Comparison of ENCODE assay signal across 8 mouse cellular contexts in the genomic region with DNA sequence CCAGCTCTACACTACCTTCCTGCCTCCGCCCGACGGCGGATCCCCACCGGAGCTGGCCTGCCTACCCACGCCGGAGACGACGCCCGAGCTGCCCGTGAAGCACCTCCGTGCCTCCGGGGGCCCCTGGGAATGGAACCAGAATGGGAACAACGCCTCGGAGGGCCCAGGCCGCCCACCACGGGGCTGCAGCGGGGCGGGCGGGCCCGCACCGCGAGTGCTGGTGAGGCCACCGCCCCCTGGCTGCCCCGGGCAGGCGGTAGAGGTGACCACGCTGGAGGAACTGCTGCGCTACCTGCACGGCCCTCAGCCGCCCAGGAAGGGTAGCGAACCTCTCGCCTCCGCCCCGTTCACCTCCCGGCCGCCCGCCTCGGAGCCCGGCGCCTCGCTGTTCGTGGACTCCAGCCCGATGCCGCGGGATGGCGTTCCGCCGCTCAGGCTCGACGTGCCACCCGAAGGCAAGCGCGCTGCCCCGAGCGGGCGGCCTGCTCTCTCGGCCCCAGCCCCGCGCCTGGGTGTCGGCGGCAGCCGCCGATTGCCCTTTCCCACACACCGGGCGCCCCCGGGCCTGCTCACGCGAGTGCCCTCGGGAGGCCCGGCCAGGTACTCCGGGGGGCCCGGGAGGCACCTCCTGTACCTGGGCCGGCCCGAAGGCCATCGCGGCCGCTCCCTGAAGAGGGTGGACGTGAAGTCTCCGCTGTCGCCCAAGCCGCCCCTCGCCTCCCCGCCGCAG. TPM values are rescaled to one million over a fixed set of nuclear protein-coding genes. Genes with fewer than 3 reads are reported as not detected.
DNase-seq lines count a peak whose midpoint lies in the region; ATAC-seq lines count a peak whose summit lies in the region.

No protein-coding gene starts in this region.

- 0 out of 2 replicates have a peak, but pooled peaks cover 6% of the 10 kb centered on the region for H3K9me3 ChIP-seq in heart, embryonic 12.5 days (replicated peaks)
- H3K9me3 ChIP-seq in hindbrain, embryonic 11.5 days (ENCODE audit: control insufficient read depth, low read length): no peaks in the 10 kb centered on the region
- H3K9me3 ChIP-seq in midbrain, embryonic 12.5 days: no peaks in the 10 kb centered on the region

- DNase-seq in heart, adult 9 months (ENCODE audit: low spot score in 2 of 2): no peak
- peak; percentile 61 for DNase-seq in hindbrain, embryonic 11.5 days (ENCODE audit: low spot score)
- no peak for DNase-seq in ovary, postnatal 10 days (ENCODE audit: low spot score)
- DNase-seq in spleen, postnatal 36 days (ENCODE audit: low spot score in 2 of 2): no peak
- DNase-seq in left cerebral cortex, adult 8-10 months (ENCODE audit: low spot score in 2 of 2): no peak

- peaks cover 41% of the 10 kb centered on the region for H3K36me3 ChIP-seq in heart, embryonic 12.5 days
- peaks cover 17% of the 10 kb centered on the region for H3K36me3 ChIP-seq in hindbrain, embryonic 11.5 days (ENCODE audit: control insufficient read depth, insufficient read depth, low read length)
- H3K36me3 ChIP-seq in midbrain, embryonic 12.5 days: peaks cover 61% of the 10 kb centered on the region

- no peak for ATAC-seq in heart, embryonic 12.5 days (ENCODE audit: insufficient number of reproducible peaks, low FRiP score)
- ATAC-seq in hindbrain, embryonic 11.5 days (ENCODE audit: low FRiP score): no peak
- peak; percentile 39; the same call in 1 of the 2 replicates for ATAC-seq in midbrain, embryonic 12.5 days (ENCODE audit: low FRiP score, low read depth)

- H3K27ac ChIP-seq in heart, embryonic 12.5 days (ENCODE audit: poor library complexity, severe bottlenecking): no peak overlapping the region
- H3K27ac ChIP-seq in brown adipose tissue, adult 24 weeks (replicated peaks; ENCODE audit: low read depth, low read length): no peak overlapping the region
- H3K27ac ChIP-seq in hindbrain, embryonic 11.5 days (ENCODE audit: low read depth, low read length): no peak overlapping the region
- no peak overlapping the region for H3K27ac ChIP-seq in midbrain, embryonic 12.5 days (replicated peaks)

- peak overlapping the region; percentile 77 for H3K4me2 ChIP-seq in heart, embryonic 12.5 days
- peak overlapping the region; percentile 19; the same call in 1 of the 2 replicates for H3K4me2 ChIP-seq in hindbrain, embryonic 11.5 days (replicated peaks; ENCODE audit: low read depth, low read length)
- peak overlapping the region; percentile 45 for H3K4me2 ChIP-seq in midbrain, embryonic 12.5 days (replicated peaks)

- WGBS in heart, embryonic 12.5 days: 16% methylated on average over 76 of the region's 84 CpGs
- 13% methylated on average over 60 of the region's 84 CpGs for WGBS in hindbrain, embryonic 11.5 days
- WGBS in midbrain, embryonic 12.5 days: 13% methylated on average over 75 of the region's 84 CpGs

- H3K9ac ChIP-seq in heart, embryonic 12.5 days: peak overlapping the region; percentile 70; the same call in 1 of the 2 replicates
- peak overlapping the region; percentile 21; the same call in 1 of the 2 replicates for H3K9ac ChIP-seq in hindbrain, embryonic 11.5 days (ENCODE audit: low read depth, low read length)
- H3K9ac ChIP-seq in midbrain, embryonic 12.5 days (replicated peaks): peak overlapping the region; percentile 46; the same call in 1 of the 2 replicates

- H3K4me3 ChIP-seq in heart, embryonic 12.5 days: peak overlapping the region; percentile 45
- peak overlapping the region; percentile 53; the same call in 1 of the 2 replicates for H3K4me3 ChIP-seq in brown adipose tissue, adult 24 weeks (ENCODE audit: insufficient read depth, low read depth, low read length)
- H3K4me3 ChIP-seq in hindbrain, embryonic 11.5 days (ENCODE audit: low read depth, low read length): peak overlapping the region; percentile 19
- H3K4me3 ChIP-seq in midbrain, embryonic 12.5 days: peak overlapping the region; percentile 23

- peaks cover 56% of the 10 kb centered on the region for H3K27me3 ChIP-seq in heart, embryonic 12.5 days (replicated peaks)
- peaks cover 43% of the 10 kb centered on the region for H3K27me3 ChIP-seq in hindbrain, embryonic 11.5 days (ENCODE audit: control insufficient read depth, insufficient read depth, low read length)
- H3K27me3 ChIP-seq in midbrain, embryonic 12.5 days: peaks cover 62% of the 10 kb centered on the region

- peaks cover 21% of the 10 kb centered on the region for H3K4me1 ChIP-seq in heart, embryonic 12.5 days (replicated peaks)
- 0 out of 2 replicates have a peak, but pooled peaks cover 3% of the 10 kb centered on the region for H3K4me1 ChIP-seq in brown adipose tissue, adult 24 weeks (ENCODE audit: control insufficient read depth, insufficient read depth, insufficient read length, low read length)
- peaks cover 2% of the 10 kb centered on the region; the same call in 1 of the 2 replicates for H3K4me1 ChIP-seq in hindbrain, embryonic 11.5 days (replicated peaks; ENCODE audit: control insufficient read depth, insufficient read depth, low read length)
- peaks cover 20% of the 10 kb centered on the region for H3K4me1 ChIP-seq in midbrain, embryonic 12.5 days

RNA-seq across cellular contexts. Expression of gene Sema6c, which starts 12.4 kb away (rescaled TPM):
- 3.6 and 5.5 TPM in 2 replicates for polyA plus RNA-seq in heart, embryonic 12.5 days (2016; fragmentation: Nextera tagmentation; extraction: Ambion mirVana)
- 1.5 and 2.6 TPM in 2 replicates for polyA plus RNA-seq in brown adipose tissue, adult 24 weeks (2012; ENCODE audit: insufficient read depth, insufficient read length, missing spikeins)
- 22.6 and 27.0 TPM in 2 replicates for polyA plus RNA-seq in hindbrain, embryonic 11.5 days (2014; fragmentation: Nextera tagmentation; extraction: Ambion mirVana)
- polyA plus RNA-seq in midbrain, embryonic 12.5 days (2016; fragmentation: Nextera tagmentation; extraction: Ambion mirVana): 45.1 and 56.8 TPM in 2 replicates
- 10 to 100 TPM; 22.8 to 27.3 (median 24.9) TPM for total RNA-seq in left cerebral cortex, adult 8-10 months (2022)

RNA-seq across cellular contexts. Expression of gene Tnfaip8l2, which starts 30.5 kb away (rescaled TPM):
- 0.62 and 0.91 TPM in 2 replicates for polyA plus RNA-seq in heart, embryonic 12.5 days (2016; fragmentation: Nextera tagmentation; extraction: Ambion mirVana)
- 2.7 and 2.8 TPM in 2 replicates for polyA plus RNA-seq in brown adipose tissue, adult 24 weeks (2012; ENCODE audit: insufficient read depth, insufficient read length, missing spikeins)
- polyA plus RNA-seq in hindbrain, embryonic 11.5 days (2014; fragmentation: Nextera tagmentation; extraction: Ambion mirVana): 1.7 and 2.1 TPM in 2 replicates
- polyA plus RNA-seq in midbrain, embryonic 12.5 days (2016; fragmentation: Nextera tagmentation; extraction: Ambion mirVana): 2.5 and 3.3 TPM in 2 replicates
- total RNA-seq in left cerebral cortex, adult 8-10 months (2022): 1 to 10 TPM; 2.3 to 6.7 (median 4.3) TPM

RNA-seq across cellular contexts. Expression of gene Lysmd1, which starts 38.8 kb away (rescaled TPM):
- polyA plus RNA-seq in heart, embryonic 12.5 days (2016; fragmentation: Nextera tagmentation; extraction: Ambion mirVana): 8.1 and 9.1 TPM in 2 replicates
- 7.3 and 7.6 TPM in 2 replicates for polyA plus RNA-seq in brown adipose tissue, adult 24 weeks (2012; ENCODE audit: insufficient read depth, insufficient read length, missing spikeins)
- 12.5 and 19.3 TPM in 2 replicates for polyA plus RNA-seq in hindbrain, embryonic 11.5 days (2014; fragmentation: Nextera tagmentation; extraction: Ambion mirVana)
- 22.5 and 24.4 TPM in 2 replicates for polyA plus RNA-seq in midbrain, embryonic 12.5 days (2016; fragmentation: Nextera tagmentation; extraction: Ambion mirVana)
- total RNA-seq in left cerebral cortex, adult 8-10 months (2022): 10 to 100 TPM; 12.8 to 17.7 (median 15.5) TPM

RNA-seq across cellular contexts. Expression of gene Scnm1, which starts 38.9 kb away (rescaled TPM):
- 48.6 and 52.7 TPM in 2 replicates for polyA plus RNA-seq in heart, embryonic 12.5 days (2016; fragmentation: Nextera tagmentation; extraction: Ambion mirVana)
- 34.7 and 62.1 TPM in 2 replicates for polyA plus RNA-seq in brown adipose tissue, adult 24 weeks (2012; ENCODE audit: insufficient read depth, insufficient read length, missing spikeins)
- 83.2 and 84.9 TPM in 2 replicates for polyA plus RNA-seq in hindbrain, embryonic 11.5 days (2014; fragmentation: Nextera tagmentation; extraction: Ambion mirVana)
- polyA plus RNA-seq in midbrain, embryonic 12.5 days (2016; fragmentation: Nextera tagmentation; extraction: Ambion mirVana): 86.7 and 94.8 TPM in 2 replicates
- total RNA-seq in left cerebral cortex, adult 8-10 months (2022): 10 to 100 TPM; 49.3 to 55.8 (median 50.5) TPM

RNA-seq across cellular contexts. Expression of gene Gabpb2, which starts 45.0 kb away (rescaled TPM):
- 7.7 and 8.9 TPM in 2 replicates for polyA plus RNA-seq in heart, embryonic 12.5 days (2016; fragmentation: Nextera tagmentation; extraction: Ambion mirVana)
- polyA plus RNA-seq in brown adipose tissue, adult 24 weeks (2012; ENCODE audit: insufficient read depth, insufficient read length, missing spikeins): 11.3 and 12.2 TPM in 2 replicates
- polyA plus RNA-seq in hindbrain, embryonic 11.5 days (2014; fragmentation: Nextera tagmentation; extraction: Ambion mirVana): 6.1 and 9.7 TPM in 2 replicates
- 11.0 and 11.6 TPM in 2 replicates for polyA plus RNA-seq in midbrain, embryonic 12.5 days (2016; fragmentation: Nextera tagmentation; extraction: Ambion mirVana)
- 10 to 100 TPM; 10.4 to 12.5 (median 12.1) TPM for total RNA-seq in left cerebral cortex, adult 8-10 months (2022)

Comparison
In these comparisons a context has a peak if more than half of its experiments do, and no peak if none do; other contexts are left out.
1. H3K4me2 ChIP-seq: peak in every context shown above with its lines; median percentile 77 in heart, embryonic 12.5 days; 45 in midbrain, embryonic 12.5 days; 19 in hindbrain, embryonic 11.5 days.